Mouse (Mus musculus): ENCODE results near the gene 1700029F12Rik. TPM values are rescaled to one million over a fixed set of nuclear protein-coding genes. Genes with fewer than 3 reads are reported as not detected.

The 1700029F12Rik gene
- polyA plus RNA-seq, 1 experiment, result not detected

- TF ChIP-seq FOSL1 (IDR thresholded peaks at IDR 0.05; ENCODE audit: insufficient read depth, low read length, poor library complexity, severe bottlenecking) (no peak), USF1 (IDR thresholded peaks at IDR 0.05; ENCODE audit: low read depth) (no peak), CEBPB (IDR thresholded peaks at IDR 0.05; ENCODE audit: low read depth) (no peak)
- no peaks in the 10 kb centered on the region for H3K79me2 ChIP-seq (ENCODE audit: control insufficient read depth, insufficient read depth)
- H3K4me3 ChIP-seq (ENCODE audit: insufficient read depth, poor library complexity, severe bottlenecking), result no peak overlapping the region
- H3K27me3 ChIP-seq (ENCODE audit: control insufficient read depth, insufficient read depth, insufficient read length), result no peaks in the 10 kb centered on the region
- H3K36me3 ChIP-seq (ENCODE audit: control insufficient read depth, insufficient read depth), result no peaks in the 10 kb centered on the region
- H3K79me3 ChIP-seq (ENCODE audit: low read depth), result no peaks in the 10 kb centered on the region
- H3ac ChIP-seq (ENCODE audit: control insufficient read depth, insufficient read length, low read depth), result no peak overlapping the region
These were observed 19.7 kb upstream of the 1700029F12Rik start for GRCm38 (mm10) chr13:97053844-97054243.

- Histone ChIP-seq H3K79me2 (ENCODE audit: control insufficient read depth, insufficient read depth) (no peaks in the 10 kb centered on the region), H3ac (ENCODE audit: control insufficient read depth, insufficient read length, low read depth) (no peak overlapping the region), H3K79me3 (ENCODE audit: low read depth) (no peaks in the 10 kb centered on the region), H3K4me3 (ENCODE audit: insufficient read depth, poor library complexity, severe bottlenecking) (no peak overlapping the region), H3K27me3 (ENCODE audit: control insufficient read depth, insufficient read depth, insufficient read length) (no peaks in the 10 kb centered on the region), H3K36me3 (ENCODE audit: control insufficient read depth, insufficient read depth) (no peaks in the 10 kb centered on the region)
- TF ChIP-seq USF1 (IDR thresholded peaks at IDR 0.05; ENCODE audit: low read depth), result no peak
- no peak for TF ChIP-seq CEBPB (IDR thresholded peaks at IDR 0.05; ENCODE audit: low read depth)
- TF ChIP-seq MYOG (IDR thresholded peaks at IDR 0.05; ENCODE audit: control insufficient read depth, extremely low read depth, insufficient read length), result no peak
- TF ChIP-seq MYOD1 (IDR thresholded peaks at IDR 0.05; ENCODE audit: control insufficient read depth, insufficient read length, low read depth), result no peak
- peak; percentile 28 for TF ChIP-seq CTCF (IDR thresholded peaks at IDR 0.05; ENCODE audit: control insufficient read depth, insufficient read depth, insufficient read length)
- no peak for TF ChIP-seq MAX (IDR thresholded peaks at IDR 0.05)
These were observed 18.5 kb upstream of the 1700029F12Rik start for GRCm38 (mm10) chr13:97052667-97053066.

GRCm38 (mm10) chr13:97051158-97051557, 17.0 kb upstream of the 1700029F12Rik start:
- Histone ChIP-seq H3K27me3 (ENCODE audit: control insufficient read depth, insufficient read depth, insufficient read length) (no peaks in the 10 kb centered on the region), H3K4me3 (ENCODE audit: insufficient read depth, poor library complexity, severe bottlenecking) (no peak overlapping the region), H3ac (ENCODE audit: control insufficient read depth, insufficient read length, low read depth) (no peak overlapping the region), H3K36me3 (ENCODE audit: control insufficient read depth, insufficient read depth) (no peaks in the 10 kb centered on the region), H3K79me2 (ENCODE audit: control insufficient read depth, insufficient read depth) (no peaks in the 10 kb centered on the region), H3K79me3 (ENCODE audit: low read depth) (no peaks in the 10 kb centered on the region)
- TF ChIP-seq MAX (IDR thresholded peaks at IDR 0.05), result no peak
- TF ChIP-seq MYOD1 (IDR thresholded peaks at IDR 0.05; ENCODE audit: control insufficient read depth, insufficient read length, low read depth), result no peak
- no peak for TF ChIP-seq MYOG (IDR thresholded peaks at IDR 0.05; ENCODE audit: control insufficient read depth, extremely low read depth, insufficient read length)
- no peak for TF ChIP-seq USF1 (IDR thresholded peaks at IDR 0.05; ENCODE audit: low read depth)
- no peak for TF ChIP-seq CTCF (IDR thresholded peaks at IDR 0.05; ENCODE audit: control insufficient read depth, insufficient read depth, insufficient read length)
- TF ChIP-seq CEBPB (IDR thresholded peaks at IDR 0.05; ENCODE audit: low read depth), result no peak
- TF ChIP-seq FOSL1 (IDR thresholded peaks at IDR 0.05; ENCODE audit: insufficient read depth, low read length, poor library complexity, severe bottlenecking), result no peak

GRCm38 (mm10) chr13:97030075-97030474, 4.1 kb downstream of the 1700029F12Rik start:
- TF ChIP-seq MYOD1 (IDR thresholded peaks at IDR 0.05; ENCODE audit: control insufficient read depth, insufficient read length, low read depth) (no peak), USF1 (IDR thresholded peaks at IDR 0.05; ENCODE audit: low read depth) (no peak), MYOG (IDR thresholded peaks at IDR 0.05; ENCODE audit: control insufficient read depth, extremely low read depth, insufficient read length) (no peak), CTCF (IDR thresholded peaks at IDR 0.05; ENCODE audit: control insufficient read depth, insufficient read depth, insufficient read length) (no peak), CEBPB (IDR thresholded peaks at IDR 0.05; ENCODE audit: low read depth) (no peak)
- no peak overlapping the region for H3ac ChIP-seq (ENCODE audit: control insufficient read depth, insufficient read length, low read depth)
- no peaks in the 10 kb centered on the region for H3K27me3 ChIP-seq (ENCODE audit: control insufficient read depth, insufficient read depth, insufficient read length)
- H3K79me2 ChIP-seq (ENCODE audit: control insufficient read depth, insufficient read depth), result no peaks in the 10 kb centered on the region
- H3K79me3 ChIP-seq (ENCODE audit: low read depth), result no peaks in the 10 kb centered on the region
- H3K36me3 ChIP-seq (ENCODE audit: control insufficient read depth, insufficient read depth), result no peaks in the 10 kb centered on the region
- H3K4me3 ChIP-seq (ENCODE audit: insufficient read depth, poor library complexity, severe bottlenecking), result no peak overlapping the region

GRCm38 (mm10) chr13:97021906-97022305, 12.3 kb downstream of the 1700029F12Rik start:
- no peaks in the 10 kb centered on the region for H3K36me3 ChIP-seq (ENCODE audit: control insufficient read depth, insufficient read depth)
- H3K4me3 ChIP-seq (ENCODE audit: insufficient read depth, poor library complexity, severe bottlenecking), result no peak overlapping the region
- TF ChIP-seq USF1 (IDR thresholded peaks at IDR 0.05; ENCODE audit: low read depth) (no peak), MYOD1 (IDR thresholded peaks at IDR 0.05; ENCODE audit: control insufficient read depth, insufficient read length, low read depth) (peak; percentile 39), CTCF (IDR thresholded peaks at IDR 0.05; ENCODE audit: control insufficient read depth, insufficient read depth, insufficient read length) (no peak)
- H3K27me3 ChIP-seq (ENCODE audit: control insufficient read depth, insufficient read depth, insufficient read length), result no peaks in the 10 kb centered on the region
- H3K79me3 ChIP-seq (ENCODE audit: low read depth), result no peaks in the 10 kb centered on the region
- H3K79me2 ChIP-seq (ENCODE audit: control insufficient read depth, insufficient read depth), result no peaks in the 10 kb centered on the region
- H3ac ChIP-seq (ENCODE audit: control insufficient read depth, insufficient read length, low read depth), result no peak overlapping the region

- no peaks in the 10 kb centered on the region for H3K79me3 ChIP-seq (ENCODE audit: low read depth)
- no peaks in the 10 kb centered on the region for H3K27me3 ChIP-seq (ENCODE audit: control insufficient read depth, insufficient read depth, insufficient read length)
- TF ChIP-seq MYOG (IDR thresholded peaks at IDR 0.05; ENCODE audit: control insufficient read depth, extremely low read depth, insufficient read length) (no peak), MYOD1 (IDR thresholded peaks at IDR 0.05; ENCODE audit: control insufficient read depth, insufficient read length, low read depth) (no peak), CEBPB (IDR thresholded peaks at IDR 0.05; ENCODE audit: low read depth) (no peak), FOSL1 (IDR thresholded peaks at IDR 0.05; ENCODE audit: insufficient read depth, low read length, poor library complexity, severe bottlenecking) (no peak), MAX (IDR thresholded peaks at IDR 0.05) (no peak), USF1 (IDR thresholded peaks at IDR 0.05; ENCODE audit: low read depth) (no peak), CTCF (IDR thresholded peaks at IDR 0.05; ENCODE audit: control insufficient read depth, insufficient read depth, insufficient read length) (no peak)
- H3K4me3 ChIP-seq (ENCODE audit: insufficient read depth, poor library complexity, severe bottlenecking), result no peak overlapping the region
- no peaks in the 10 kb centered on the region for H3K36me3 ChIP-seq (ENCODE audit: control insufficient read depth, insufficient read depth)
- no peaks in the 10 kb centered on the region for H3K79me2 ChIP-seq (ENCODE audit: control insufficient read depth, insufficient read depth)
- H3ac ChIP-seq (ENCODE audit: control insufficient read depth, insufficient read length, low read depth), result no peak overlapping the region
These were observed 14.0 kb downstream of the 1700029F12Rik start for GRCm38 (mm10) chr13:97020122-97020521.
